Mouse (Mus musculus): ENCODE data around the gene Nup93. TPM values are rescaled to one million over a fixed set of nuclear protein-coding genes. Genes with fewer than 3 reads are reported as not detected.

Gene Nup93
- polyA plus RNA-seq, 1 experiment from 2014 or later: 28.1 TPM

GRCm38 (mm10) chr8:94333345-94333744, 119.0 kb downstream of the Nup93 start:
- Histone ChIP-seq H3K4me3 (ENCODE audit: low read depth, low read length) (no peak overlapping the region), H3K9ac (ENCODE audit: low read length) (no peak overlapping the region), H3K36me3 (ENCODE audit: control insufficient read depth, insufficient read depth, low read length) (no peaks in the 10 kb centered on the region), H3K4me1 (replicated peaks; ENCODE audit: control insufficient read depth, insufficient read depth) (no peaks in the 10 kb centered on the region), H3K27ac (replicated peaks) (no peak overlapping the region), H3K27me3 (ENCODE audit: control insufficient read depth, insufficient read depth, low read length) (no peaks in the 10 kb centered on the region), H3K4me2 (replicated peaks; ENCODE audit: low read depth) (no peak overlapping the region), H3K9me3 (ENCODE audit: control insufficient read depth, low read length) (no peaks in the 10 kb centered on the region)
- DNase-seq (ENCODE audit: low spot score) (peak; percentile 71), ATAC-seq (ENCODE audit: low FRiP score, low TSS enrichment) (peak; percentile 35; the same call in 1 of the 2 replicates)
- 42% methylated on average over 5 of the region's 5 CpGs for WGBS
- TF ChIP-seq EP300 (optimal IDR thresholded peaks at IDR 0.05) (no peak), CTCF (IDR thresholded peaks at IDR 0.05; ENCODE audit: low read depth) (peak; percentile 72)

GRCm38 (mm10) chr8:94337559-94337958, 123.2 kb downstream of the Nup93 start:
- Histone ChIP-seq H3K27me3 (ENCODE audit: control insufficient read depth, insufficient read depth, low read length) (no peaks in the 10 kb centered on the region), H3K9ac (ENCODE audit: low read length) (no peak overlapping the region), H3K27ac (replicated peaks) (no peak overlapping the region), H3K9me3 (ENCODE audit: control insufficient read depth, low read length) (no peaks in the 10 kb centered on the region), H3K4me3 (ENCODE audit: low read depth, low read length) (no peak overlapping the region), H3K4me2 (replicated peaks; ENCODE audit: low read depth) (no peak overlapping the region), H3K4me1 (replicated peaks; ENCODE audit: control insufficient read depth, insufficient read depth) (no peaks in the 10 kb centered on the region), H3K36me3 (ENCODE audit: control insufficient read depth, insufficient read depth, low read length) (no peaks in the 10 kb centered on the region)
- TF ChIP-seq CTCF (IDR thresholded peaks at IDR 0.05; ENCODE audit: low read depth) (no peak), EP300 (optimal IDR thresholded peaks at IDR 0.05) (no peak)
- WGBS: 84% methylated on average over 8 of the region's 8 CpGs
- no peak for ATAC-seq (ENCODE audit: low FRiP score, low TSS enrichment)
- no peak for DNase-seq (ENCODE audit: low spot score)

GRCm38 (mm10) chr8:94340796-94341195, 126.4 kb downstream of the Nup93 start:
- no peaks in the 10 kb centered on the region for H3K4me1 ChIP-seq (replicated peaks; ENCODE audit: control insufficient read depth, insufficient read depth)
- H3K4me3 ChIP-seq (ENCODE audit: low read depth, low read length): no peak overlapping the region
- peak; percentile 40 for ATAC-seq (ENCODE audit: low FRiP score, low TSS enrichment)
- no peak overlapping the region for H3K9ac ChIP-seq (ENCODE audit: low read length)
- H3K27me3 ChIP-seq (ENCODE audit: control insufficient read depth, insufficient read depth, low read length): no peaks in the 10 kb centered on the region
- peak; percentile 38 for DNase-seq (ENCODE audit: low spot score)
- WGBS: 66% methylated on average over 7 of the region's 7 CpGs
- no peak overlapping the region for H3K27ac ChIP-seq (replicated peaks)
- TF ChIP-seq EP300 (optimal IDR thresholded peaks at IDR 0.05) (no peak), CTCF (IDR thresholded peaks at IDR 0.05; ENCODE audit: low read depth) (no peak)
- no peak overlapping the region for H3K4me2 ChIP-seq (replicated peaks; ENCODE audit: low read depth)
- H3K9me3 ChIP-seq (ENCODE audit: control insufficient read depth, low read length): no peaks in the 10 kb centered on the region
- H3K36me3 ChIP-seq (ENCODE audit: control insufficient read depth, insufficient read depth, low read length): no peaks in the 10 kb centered on the region

GRCm38 (mm10) chr8:94342691-94343090, 128.3 kb downstream of the Nup93 start:
- H3K36me3 ChIP-seq (ENCODE audit: control insufficient read depth, insufficient read depth, low read length): no peaks in the 10 kb centered on the region
- ATAC-seq (ENCODE audit: low FRiP score, low TSS enrichment) (no peak), DNase-seq (ENCODE audit: low spot score) (no peak)
- H3K9me3 ChIP-seq (ENCODE audit: control insufficient read depth, low read length): no peaks in the 10 kb centered on the region
- no peaks in the 10 kb centered on the region for H3K27me3 ChIP-seq (ENCODE audit: control insufficient read depth, insufficient read depth, low read length)
- H3K4me3 ChIP-seq (ENCODE audit: low read depth, low read length): no peak overlapping the region
- TF ChIP-seq EP300 (optimal IDR thresholded peaks at IDR 0.05) (no peak), CTCF (IDR thresholded peaks at IDR 0.05; ENCODE audit: low read depth) (no peak)
- 93% methylated on average over 10 of the region's 10 CpGs for WGBS
- H3K4me2 ChIP-seq (replicated peaks; ENCODE audit: low read depth): no peak overlapping the region
- no peak overlapping the region for H3K9ac ChIP-seq (ENCODE audit: low read length)
- no peak overlapping the region for H3K27ac ChIP-seq (replicated peaks)
- no peaks in the 10 kb centered on the region for H3K4me1 ChIP-seq (replicated peaks; ENCODE audit: control insufficient read depth, insufficient read depth)

- H3K9ac ChIP-seq (ENCODE audit: low read length): no peak overlapping the region
- no peak overlapping the region for H3K4me3 ChIP-seq (ENCODE audit: low read depth, low read length)
- H3K9me3 ChIP-seq (ENCODE audit: control insufficient read depth, low read length): no peaks in the 10 kb centered on the region
- ATAC-seq (ENCODE audit: low FRiP score, low TSS enrichment) (no peak), DNase-seq (ENCODE audit: low spot score) (peak; percentile 84)
- 7% methylated on average over 6 of the region's 6 CpGs for WGBS
- H3K27ac ChIP-seq (replicated peaks): no peak overlapping the region
- no peaks in the 10 kb centered on the region for H3K36me3 ChIP-seq (ENCODE audit: control insufficient read depth, insufficient read depth, low read length)
- no peaks in the 10 kb centered on the region for H3K4me1 ChIP-seq (replicated peaks; ENCODE audit: control insufficient read depth, insufficient read depth)
- H3K4me2 ChIP-seq (replicated peaks; ENCODE audit: low read depth): no peak overlapping the region
- TF ChIP-seq CTCF (IDR thresholded peaks at IDR 0.05; ENCODE audit: low read depth) (peak; percentile 98), EP300 (optimal IDR thresholded peaks at IDR 0.05) (no peak)
- H3K27me3 ChIP-seq (ENCODE audit: control insufficient read depth, insufficient read depth, low read length): no peaks in the 10 kb centered on the region
Observed at GRCm38 (mm10) chr8:94343290-94343689, 128.9 kb downstream of the Nup93 start.

GRCm38 (mm10) chr8:94343778-94344320, 129.5 kb downstream of the Nup93 start:
- DNase-seq (ENCODE audit: low spot score): no peak
- H3K4me1 ChIP-seq (replicated peaks; ENCODE audit: control insufficient read depth, insufficient read depth): no peaks in the 10 kb centered on the region
- no peak for TF ChIP-seq EP300 (optimal IDR thresholded peaks at IDR 0.05)
- TF ChIP-seq CTCF (IDR thresholded peaks at IDR 0.05; ENCODE audit: low read depth): no peak
- H3K27me3 ChIP-seq (ENCODE audit: control insufficient read depth, insufficient read depth, low read length): no peaks in the 10 kb centered on the region
- no peak overlapping the region for H3K9ac ChIP-seq (ENCODE audit: low read length)
- no peaks in the 10 kb centered on the region for H3K9me3 ChIP-seq (ENCODE audit: control insufficient read depth, low read length)
- no peaks in the 10 kb centered on the region for H3K36me3 ChIP-seq (ENCODE audit: control insufficient read depth, insufficient read depth, low read length)
- 79% methylated on average over 11 of the region's 11 CpGs for WGBS
- no peak overlapping the region for H3K4me3 ChIP-seq (ENCODE audit: low read depth, low read length)
- no peak for ATAC-seq (ENCODE audit: low FRiP score, low TSS enrichment)
- no peak overlapping the region for H3K4me2 ChIP-seq (replicated peaks; ENCODE audit: low read depth)
- H3K27ac ChIP-seq (replicated peaks): no peak overlapping the region

All from stomach, postnatal 0 days (tissue).